7 mouse cellular contexts compared by ENCODE assay signal in genomic region chr2:25328440-25328839, GRCm38 (mm10). TPM values are rescaled to one million over a fixed set of nuclear protein-coding genes. Genes with fewer than 3 reads are reported as not detected.
DNase-seq lines count a peak whose midpoint lies in the region.

No protein-coding gene starts in this region.

- DNase-seq in layer of hippocampus, postnatal 10 days (ENCODE audit: low spot score in 2 of 2) = peak; percentile 33 to 51
- DNase-seq in layer of hippocampus, adult 18-20 months (ENCODE audit: low spot score in 2 of 2) = no peak
- DNase-seq in ES-CJ7 (ENCODE audit: low read depth, low spot score) (peak; percentile 77), R1 (ENCODE audit: low read depth, low spot score) (peak; percentile 83)
- peak; percentile 62 for DNase-seq in kidney, postnatal 10 days
- no peak for DNase-seq in gastrocnemius, postnatal 10 days
- DNase-seq in testis, postnatal 10 days (ENCODE audit: low spot score) = no peak

RNA-seq across cellular contexts. Expression of gene Man1b1, which starts 3.7 kb away (rescaled TPM):
- 10 to 100 TPM; 51.3 to 59.8 TPM for total RNA-seq in layer of hippocampus, postnatal 10 days (2021)
- total RNA-seq in layer of hippocampus, adult 18-20 months (2021) = 10 to 100 TPM; 59.6 to 62.4 TPM
- total RNA-seq in gastrocnemius, postnatal 10 days (2021) = 10 to 100 TPM; 21.0 to 25.2 TPM

RNA-seq across cellular contexts. Expression of gene Grin1, which starts 9.5 kb away (rescaled TPM):
- 100 to 1,000 TPM; 345 to 348 TPM for total RNA-seq in layer of hippocampus, postnatal 10 days (2021)
- 100 to 1,000 TPM; 393 to 422 TPM for total RNA-seq in layer of hippocampus, adult 18-20 months (2021)
- under 1 TPM; 0.47 to 0.63 TPM for total RNA-seq in gastrocnemius, postnatal 10 days (2021)

RNA-seq across cellular contexts. Expression of gene Dpp7, which starts 27.7 kb away (rescaled TPM):
- total RNA-seq in layer of hippocampus, postnatal 10 days (2021) = 10 to 100 TPM; 21.2 to 28.0 TPM
- total RNA-seq in layer of hippocampus, adult 18-20 months (2021) = 10 to 100 TPM; 35.4 to 36.7 TPM
- total RNA-seq in gastrocnemius, postnatal 10 days (2021) = 1 to 10 TPM; 7.9 to 9.5 TPM

RNA-seq across cellular contexts. Expression of gene Uap1l1, which starts 37.0 kb away (rescaled TPM):
- 10 to 100 TPM; 11.2 to 11.5 TPM for total RNA-seq in layer of hippocampus, postnatal 10 days (2021)
- 10 to 100 TPM; 15.6 to 19.1 TPM for total RNA-seq in layer of hippocampus, adult 18-20 months (2021)
- 1 to 10 TPM; 9.0 to 9.8 TPM for total RNA-seq in gastrocnemius, postnatal 10 days (2021)

RNA-seq across cellular contexts. Expression of gene Lrrc26, which starts 38.7 kb away (rescaled TPM):
- total RNA-seq in layer of hippocampus, postnatal 10 days (2021) = not detected
- total RNA-seq in layer of hippocampus, adult 18-20 months (2021) = not detected
- under 1 TPM in 1 of 2 experiments, not detected in 1; 0.26 TPM for total RNA-seq in gastrocnemius, postnatal 10 days (2021)

Comparison
In these comparisons a context has a peak if more than half of its experiments do, and no peak if none do; other contexts are left out.
1. DNase-seq: peak in layer of hippocampus, postnatal 10 days (2 of 2), ES-CJ7 (single experiment), R1 (single experiment) and kidney, postnatal 10 days (single experiment); none in layer of hippocampus, adult 18-20 months (0 of 2), gastrocnemius, postnatal 10 days (single experiment) and testis, postnatal 10 days (single experiment).
2. RNA of gene Grin1, which starts 9.5 kb away (total RNA-seq): 393 to 422 TPM in layer of hippocampus, adult 18-20 months and 345 to 348 TPM in layer of hippocampus, postnatal 10 days; 0.47 to 0.63 TPM in gastrocnemius, postnatal 10 days; every median in the first group is over 100 times any median in the second.